Mouse (Mus musculus): ENCODE measurements around the gene Dph6. TPM values are rescaled to one million over a fixed set of nuclear protein-coding genes. Genes with fewer than 3 reads are reported as not detected.
A peak's percentile ranks its signal among the peaks of the same experiment; 100 is the strongest.

The Dph6 gene
- polyA plus RNA-seq, 1 experiment from 2014 or later = 18.1 TPM

DNA sequence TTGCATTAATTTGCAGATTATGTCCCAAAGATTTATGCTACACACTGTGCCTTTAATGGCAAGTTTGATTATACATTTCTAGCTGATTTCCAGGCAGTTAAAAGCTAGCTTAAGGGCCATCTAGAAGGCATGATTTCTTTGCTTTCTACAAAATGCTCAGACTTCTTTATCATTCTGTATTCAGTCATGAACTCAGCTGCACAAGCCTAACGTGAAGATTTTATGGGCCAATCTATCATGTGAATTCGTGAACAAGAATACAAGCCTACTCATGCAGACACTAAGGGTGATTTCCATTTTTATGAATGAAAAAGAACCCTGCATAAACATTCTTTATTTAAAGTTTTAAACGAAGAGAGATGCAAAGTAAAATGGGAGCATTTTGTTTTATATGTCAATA, 162.4 kb downstream of the Dph6 start:
- Histone ChIP-seq H3K9me3 (ENCODE audit: control insufficient read depth, low read length) (no peaks in the 10 kb centered on the region), H3K36me3 (ENCODE audit: control insufficient read depth, insufficient read depth, low read length) (no peaks in the 10 kb centered on the region), H3K27me3 (ENCODE audit: control insufficient read depth, insufficient read depth, low read length) (no peaks in the 10 kb centered on the region), H3K27ac (ENCODE audit: low read depth, low read length) (no peak overlapping the region), H3K4me2 (no peak overlapping the region), H3K9ac (ENCODE audit: low read length) (no peak overlapping the region), H3K4me3 (ENCODE audit: low read depth, low read length) (no peak overlapping the region), H3K4me1 (ENCODE audit: control insufficient read depth, insufficient read depth, low read length) (no peaks in the 10 kb centered on the region)
- DNase-seq (ENCODE audit: low spot score, missing footprints) (peak; percentile 33), ATAC-seq (ENCODE audit: low FRiP score) (no peak)
- 74% methylated on average over 3 of the region's 3 CpGs for WGBS

DNA sequence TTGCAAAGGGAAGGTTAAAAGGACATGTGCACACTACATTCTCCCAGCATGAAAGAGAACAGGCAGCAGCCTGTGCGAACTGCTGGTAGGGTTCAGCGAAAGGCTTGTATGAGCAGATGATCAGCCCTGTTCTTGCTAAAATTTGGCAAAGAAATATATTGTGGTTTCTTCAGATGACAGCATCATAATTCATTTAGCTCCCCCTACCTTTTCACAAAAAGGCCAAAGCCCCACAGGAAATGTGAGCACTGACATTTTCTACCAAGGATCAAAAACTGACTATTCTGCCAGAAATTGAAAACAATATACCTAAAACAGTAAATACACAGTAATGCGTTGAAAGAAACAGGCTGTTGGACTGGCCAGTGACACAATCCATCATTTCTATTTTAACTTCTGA, 162.9 kb downstream of the Dph6 start:
- no peak overlapping the region for H3K4me2 ChIP-seq
- H3K27me3 ChIP-seq (ENCODE audit: control insufficient read depth, insufficient read depth, low read length) = no peaks in the 10 kb centered on the region
- no peaks in the 10 kb centered on the region for H3K36me3 ChIP-seq (ENCODE audit: control insufficient read depth, insufficient read depth, low read length)
- H3K27ac ChIP-seq (ENCODE audit: low read depth, low read length) = no peak overlapping the region
- no peak overlapping the region for H3K9ac ChIP-seq (ENCODE audit: low read length)
- H3K4me1 ChIP-seq (ENCODE audit: control insufficient read depth, insufficient read depth, low read length) = no peaks in the 10 kb centered on the region
- 88% methylated on average over 3 of the region's 3 CpGs for WGBS
- no peaks in the 10 kb centered on the region for H3K9me3 ChIP-seq (ENCODE audit: control insufficient read depth, low read length)
- DNase-seq (ENCODE audit: low spot score, missing footprints) = no peak
- H3K4me3 ChIP-seq (ENCODE audit: low read depth, low read length) = no peak overlapping the region
- no peak for ATAC-seq (ENCODE audit: low FRiP score)

DNA sequence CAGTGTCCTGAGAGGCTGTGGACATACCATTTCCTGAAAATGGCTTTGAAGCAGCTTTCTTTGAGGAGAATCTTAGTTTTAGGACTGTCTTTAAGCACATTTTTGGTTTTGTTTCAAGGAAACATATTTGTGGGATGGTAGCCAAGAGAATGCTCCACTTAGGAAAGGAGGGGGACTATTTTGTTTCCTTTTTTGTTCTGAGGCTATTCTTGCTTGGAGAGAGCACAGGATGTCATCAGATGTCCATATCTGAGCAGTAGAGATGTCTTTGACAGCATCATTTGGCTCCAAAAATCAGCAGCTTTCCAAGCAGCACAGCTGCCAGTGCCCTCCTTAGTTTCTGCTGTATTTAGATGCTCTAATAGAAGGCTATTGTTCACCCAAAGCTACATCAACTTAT, 167.8 kb downstream of the Dph6 start:
- Histone ChIP-seq H3K27me3 (ENCODE audit: control insufficient read depth, insufficient read depth, low read length) (no peaks in the 10 kb centered on the region), H3K9ac (ENCODE audit: low read length) (no peak overlapping the region), H3K4me1 (ENCODE audit: control insufficient read depth, insufficient read depth, low read length) (no peaks in the 10 kb centered on the region), H3K27ac (ENCODE audit: low read depth, low read length) (no peak overlapping the region), H3K36me3 (ENCODE audit: control insufficient read depth, insufficient read depth, low read length) (no peaks in the 10 kb centered on the region), H3K4me3 (ENCODE audit: low read depth, low read length) (no peak overlapping the region), H3K4me2 (no peak overlapping the region), H3K9me3 (ENCODE audit: control insufficient read depth, low read length) (no peaks in the 10 kb centered on the region)
- ATAC-seq (ENCODE audit: low FRiP score) (no peak), DNase-seq (ENCODE audit: low spot score, missing footprints) (peak; percentile 75)
